Mouse (Mus musculus) lung, adult 2 months (tissue): ENCODE data around the gene Adgrf3.

Experiments
- CTCF ChIP-seq: fragments of 200-500 bp; IDR thresholded peaks from 2 replicates; pipeline ENCODE4 v1.5.1; 2011; ENCODE audit warnings: mild to moderate bottlenecking, low read length, control low read depth; ENCODE audit not compliant: insufficient read depth
- POLR2A ChIP-seq: fragments of 200-500 bp; IDR thresholded peaks from 2 replicates; pipeline ENCODE4 v1.6.1; 2011; ENCODE audit warnings: low read depth, mild to moderate bottlenecking, control low read depth, low read length, borderline replicate concordance; ENCODE audit errors: extremely low read depth

GRCm38 (mm10) chr5:30154013-30154412 is 51.5 kb downstream of the Adgrf3 start:
- TF ChIP-seq POLR2A (no peak), CTCF (no peak)
